Mouse (Mus musculus) liver, embryonic 14 days (tissue): ENCODE measurements around the gene Lhx8. TPM values are rescaled to one million over a fixed set of nuclear protein-coding genes. Genes with fewer than 3 reads are reported as not detected.

ENCODE experiments used
- polyA plus RNA-seq: library from polyadenylated mRNA; depleted of rRNA; stranded (reverse); fragments of >200 nt; gene quantifications from 2 replicates; pipeline ENCODE4 v1.2.3, GENCODE M21; 2012; rRNA removed

The Lhx8 gene
- polyA plus RNA-seq = not detected in 2 replicates

DNA sequence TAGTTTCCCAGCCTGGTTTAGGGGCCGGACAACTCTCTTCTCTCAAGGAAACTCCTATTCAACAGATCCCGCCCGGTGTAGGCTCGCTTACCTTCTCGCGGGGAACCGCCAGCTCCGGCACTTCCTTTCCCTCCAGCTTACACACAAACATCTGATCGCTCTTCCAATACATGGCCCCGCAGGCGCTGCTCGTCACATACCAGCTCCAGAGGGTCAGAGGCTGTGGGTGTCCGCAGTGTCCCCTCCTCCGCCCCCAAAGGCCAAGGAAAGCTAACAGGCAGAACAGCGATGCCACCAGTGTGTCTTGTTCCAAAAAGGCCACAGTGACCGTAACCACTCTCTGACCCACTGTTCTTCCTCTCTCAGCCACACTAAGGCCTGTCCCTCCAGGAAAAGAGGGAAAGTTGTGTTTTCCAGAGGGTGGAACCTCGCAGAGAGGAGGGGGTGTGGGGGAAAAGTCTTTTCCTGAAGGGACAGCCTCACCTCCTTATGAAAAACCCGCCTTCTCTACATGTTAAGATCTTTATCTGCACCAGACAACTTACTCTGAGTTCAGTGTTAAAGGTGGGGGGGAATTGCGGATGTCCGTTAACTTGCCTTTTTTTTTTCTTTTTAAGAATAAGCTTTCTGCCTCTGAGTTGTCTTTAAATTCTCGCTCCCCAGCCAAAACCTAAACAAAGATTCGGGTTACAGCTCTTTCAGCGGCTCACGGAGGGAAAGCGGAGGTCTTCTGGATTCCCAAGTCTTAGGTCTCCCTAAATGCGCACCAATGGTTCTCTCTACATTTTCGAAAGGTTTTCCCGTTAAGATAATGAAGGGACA is at the start of gene Lhx8:
Gene Lhx8 (minus strand): TSS at position 479 of the 822 bp plus-strand sequence.

